Mouse (Mus musculus) neural tube, embryonic 13.5 days (tissue): ENCODE results near the gene Serpina16. TPM values are rescaled to one million over a fixed set of nuclear protein-coding genes. Genes with fewer than 3 reads are reported as not detected.

Source experiments
- ATAC-seq: fragments of 200-750 bp; cut with Nextera tagmentation; 2 replicates; pipeline ENCODE4 v1.8.0; 2017; ENCODE audit warnings: low read depth, mild to moderate bottlenecking, moderate TSS enrichment, moderate library complexity
- H3K27ac ChIP-seq: fragments of 300-500 bp; sonication (generic); replicated peaks from 2 replicates; pipeline ENCODE4 v1.5.1; 2015; ENCODE audit warnings: moderate library complexity, mild to moderate bottlenecking, inconsistent platforms
- H3K27me3 ChIP-seq: fragments of 300-500 bp; sonication (generic); 2 replicates; pipeline ENCODE4 v1.6.1; 2015; ENCODE audit warnings: mild to moderate bottlenecking, inconsistent platforms
- H3K36me3 ChIP-seq: fragments of 300-500 bp; sonication (generic); 2 replicates; pipeline ENCODE4 v1.6.1; 2015; ENCODE audit warnings: mild to moderate bottlenecking, inconsistent platforms
- H3K4me1 ChIP-seq: fragments of 300-500 bp; sonication (generic); replicated peaks from 2 replicates; pipeline ENCODE4 v1.6.1; 2015; ENCODE audit warnings: inconsistent platforms
- H3K4me2 ChIP-seq: fragments of 300-500 bp; sonication (generic); 2 replicates; pipeline ENCODE4 v1.6.1; 2015; ENCODE audit warnings: inconsistent platforms, mild to moderate bottlenecking, moderate library complexity
- H3K4me3 ChIP-seq: fragments of 300-500 bp; sonication (generic); 2 replicates; pipeline ENCODE4 v1.5.1; 2015; ENCODE audit warnings: mild to moderate bottlenecking, inconsistent platforms
- H3K9ac ChIP-seq: fragments of 300-500 bp; sonication (generic); 2 replicates; pipeline ENCODE4 v1.6.1; 2015; ENCODE audit warnings: moderate library complexity, mild to moderate bottlenecking, inconsistent platforms
- H3K9me3 ChIP-seq: fragments of 300-500 bp; sonication (generic); 2 replicates; pipeline ENCODE4 v1.6.1; 2016; ENCODE audit warnings: inconsistent platforms
- WGBS: fragments of 180-500 bp; shearing (Covaris S2); methylation state at CpG from one replicate; pipeline ENCODE4 v1.1.7; 2015; 5-methylcytosine and 5-hydroxymethylcytosine counted together
- polyA plus RNA-seq: library from polyadenylated mRNA; unstranded; fragments of >200 nt; fragmentation: Nextera tagmentation; extraction: Ambion mirVana; gene quantifications from 2 replicates; pipeline ENCODE4 v1.2.1, GENCODE M21; 2015

The Serpina16 gene
- not detected in 2 replicates for polyA plus RNA-seq

DNA sequence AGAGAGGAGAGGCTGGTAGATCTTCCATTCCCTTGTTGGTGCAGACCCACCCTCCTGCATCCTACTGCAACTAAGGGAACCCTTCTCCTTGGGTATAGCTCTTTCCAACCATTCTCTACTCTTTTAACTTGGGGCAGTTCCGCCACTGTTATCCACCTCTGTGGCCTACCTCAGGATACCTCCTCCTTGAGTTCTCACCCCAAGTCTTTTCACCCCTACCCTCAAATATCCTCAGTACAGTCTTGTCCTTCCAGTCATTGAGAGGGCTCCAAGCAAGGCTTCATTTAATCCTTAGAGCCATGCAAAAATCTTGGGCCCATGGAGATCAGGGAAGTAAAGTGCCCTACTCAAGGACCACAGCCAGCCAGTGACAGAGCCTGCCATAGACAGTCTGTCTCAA lies at the start of gene Serpina16:
Gene Serpina16 (minus strand): TSS at position 101 of the 400 bp plus-strand sequence.
- H3K4me3 ChIP-seq: no peak within 1 kb of the TSS
- no peaks in the 10 kb centered on the region for H3K36me3 ChIP-seq
- WGBS: 79% methylated on average over 1 of the region's 1 CpGs
- no peak within 1 kb of the TSS for H3K9ac ChIP-seq
- ATAC-seq: no peak
- no peaks in the 10 kb centered on the region for H3K4me1 ChIP-seq
- H3K27me3 ChIP-seq: no peaks in the 10 kb centered on the region
- H3K4me2 ChIP-seq: no peak within 1 kb of the TSS
- no peaks in the 10 kb centered on the region for H3K9me3 ChIP-seq
- H3K27ac ChIP-seq: no peak within 1 kb of the TSS

DNA sequence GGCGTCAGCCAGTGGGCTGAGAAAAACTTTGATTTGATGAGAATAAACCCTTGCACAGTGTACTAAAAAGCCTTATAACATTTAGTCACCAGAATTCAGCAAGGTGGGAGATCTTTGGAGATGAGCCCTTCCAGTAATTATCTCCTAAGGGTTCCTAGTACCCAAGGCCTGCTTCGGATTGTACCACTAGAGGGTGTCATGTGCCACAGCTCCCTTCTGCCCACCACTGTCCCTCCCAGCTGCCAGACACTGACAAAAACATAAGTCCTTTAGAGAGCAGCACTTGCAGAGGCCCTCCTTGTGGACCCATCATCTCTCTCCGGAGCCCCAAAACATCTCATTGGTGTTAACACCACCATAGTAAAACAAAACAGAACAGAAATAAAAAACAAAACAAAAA lies 35.6 kb upstream of the Serpina16 start:
- no peaks in the 10 kb centered on the region for H3K9me3 ChIP-seq
- no peak overlapping the region for H3K4me2 ChIP-seq
- H3K4me1 ChIP-seq: no peaks in the 10 kb centered on the region
- no peak for ATAC-seq
- H3K27me3 ChIP-seq: no peaks in the 10 kb centered on the region
- 82% methylated on average over 3 of the region's 3 CpGs for WGBS
- H3K9ac ChIP-seq: no peak overlapping the region
- no peaks in the 10 kb centered on the region for H3K36me3 ChIP-seq
- H3K27ac ChIP-seq: no peak overlapping the region
- H3K4me3 ChIP-seq: no peak overlapping the region

DNA sequence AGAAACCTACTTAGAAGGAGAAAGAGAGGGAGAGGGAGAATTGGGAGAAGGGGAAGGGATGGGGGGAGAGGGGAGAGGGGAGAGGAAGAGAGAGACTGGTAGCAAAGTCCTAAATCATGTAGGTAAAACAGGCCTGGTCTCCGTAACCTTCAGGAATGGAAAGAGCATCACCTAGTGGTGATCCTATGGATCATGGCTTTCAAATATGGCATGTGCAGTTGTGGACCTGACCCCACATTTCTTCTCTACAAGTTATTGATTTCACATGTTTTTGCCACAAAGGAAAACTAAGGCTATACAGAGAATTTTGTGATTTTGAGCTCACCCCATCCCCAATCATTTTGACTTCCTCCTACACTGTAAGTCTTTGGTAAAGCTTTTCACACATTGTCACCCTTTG lies 34.5 kb upstream of the Serpina16 start:
- no peak overlapping the region for H3K4me2 ChIP-seq
- 60% methylated on average over 1 of the region's 1 CpGs for WGBS
- ATAC-seq: no peak

DNA sequence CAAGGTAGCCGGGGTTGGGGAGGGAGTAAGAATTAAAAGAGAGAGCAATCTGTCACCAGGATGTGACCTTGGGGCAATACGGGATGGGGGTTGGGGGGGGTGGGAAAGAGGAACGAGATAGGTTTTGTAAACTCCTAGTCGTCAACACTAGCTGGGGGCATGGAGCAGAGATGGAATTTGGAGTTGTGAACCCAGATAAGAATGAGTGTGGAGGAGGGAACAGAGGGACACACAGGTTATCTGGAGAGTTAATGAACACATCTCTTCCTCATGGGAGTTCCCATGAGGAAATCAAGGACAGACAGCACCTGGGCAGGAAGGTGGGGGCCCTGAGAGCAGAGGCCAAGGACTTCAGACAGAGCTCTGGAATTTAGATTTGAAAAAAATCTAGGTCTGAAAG lies 30.2 kb upstream of the Serpina16 start:
- H3K4me3 ChIP-seq: no peak overlapping the region
- H3K36me3 ChIP-seq: no peaks in the 10 kb centered on the region
- H3K27me3 ChIP-seq: no peaks in the 10 kb centered on the region
- no peaks in the 10 kb centered on the region for H3K4me1 ChIP-seq
- H3K9me3 ChIP-seq: no peaks in the 10 kb centered on the region
- no peak for ATAC-seq
- H3K27ac ChIP-seq: no peak overlapping the region
- no peak overlapping the region for H3K9ac ChIP-seq
- 85% methylated on average over 4 of the region's 4 CpGs for WGBS
- H3K4me2 ChIP-seq: no peak overlapping the region

More for the DNA sequence above, 34.5 kb upstream of the Serpina16 start:
- Histone ChIP-seq H3K36me3 (no peaks in the 10 kb centered on the region), H3K9ac (no peak overlapping the region), H3K27ac (no peak overlapping the region), H3K27me3 (no peaks in the 10 kb centered on the region), H3K9me3 (no peaks in the 10 kb centered on the region), H3K4me1 (no peaks in the 10 kb centered on the region), H3K4me3 (no peak overlapping the region)

DNA sequence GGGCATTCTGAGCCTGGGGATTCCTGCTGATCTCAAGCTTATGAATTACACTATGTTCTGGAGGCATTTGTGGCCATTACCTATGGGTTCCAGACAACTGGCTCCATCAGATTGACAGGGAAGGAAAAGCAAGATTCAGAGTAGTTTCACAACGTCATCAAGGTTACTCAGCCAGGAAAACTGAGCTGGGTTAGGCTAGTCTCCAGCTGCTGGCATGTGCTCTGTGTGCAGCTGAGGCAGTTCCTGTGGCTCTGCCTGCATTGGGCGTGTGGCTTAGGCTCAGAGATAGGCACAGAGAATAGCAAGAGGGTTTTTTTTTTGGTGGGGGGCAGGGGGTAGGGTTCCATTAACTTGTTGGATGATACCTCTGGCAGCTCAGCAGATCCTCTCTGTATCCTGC lies 29.6 kb upstream of the Serpina16 start:
- WGBS: 68% methylated on average over 2 of the region's 2 CpGs
- no peak overlapping the region for H3K9ac ChIP-seq

DNA sequence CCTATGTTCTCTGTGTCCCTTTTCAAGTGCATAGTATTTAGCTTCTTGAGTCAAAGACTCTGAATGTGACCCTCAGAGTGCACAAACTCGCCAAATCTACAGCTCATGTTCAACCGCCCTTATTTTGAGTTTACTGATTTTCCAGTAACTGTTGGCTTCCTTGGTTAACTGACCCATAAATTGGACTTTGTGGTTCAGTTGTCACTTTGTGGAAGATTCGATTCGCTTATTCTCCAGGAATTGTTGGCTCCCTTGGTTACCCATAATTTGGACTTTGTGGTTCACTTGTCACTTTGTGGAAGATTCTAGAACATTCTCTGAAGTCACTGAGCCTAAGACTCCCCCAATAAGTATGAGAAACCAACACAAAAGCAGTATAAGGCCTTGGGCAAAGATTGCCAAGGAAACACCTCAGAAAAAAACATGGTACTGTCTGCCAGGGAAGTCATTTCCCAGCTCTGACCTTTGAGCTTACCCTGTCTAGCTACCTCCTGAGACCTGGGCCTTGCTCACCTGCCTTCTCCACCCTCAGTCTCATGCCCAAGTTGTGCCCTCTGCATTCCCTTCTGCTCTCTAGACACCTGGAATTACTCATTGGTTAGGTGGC lies 24.3 kb upstream of the Serpina16 start:
- Histone ChIP-seq H3K27me3 (no peaks in the 10 kb centered on the region), H3K36me3 (no peaks in the 10 kb centered on the region), H3K4me1 (no peaks in the 10 kb centered on the region), H3K9ac (no peak overlapping the region), H3K4me2 (no peak overlapping the region), H3K9me3 (no peaks in the 10 kb centered on the region), H3K27ac (no peak overlapping the region), H3K4me3 (no peak overlapping the region)
- ATAC-seq: no peak
- 84% methylated on average over 4 of the region's 4 CpGs for WGBS

More for the DNA sequence above, 29.6 kb upstream of the Serpina16 start:
- H3K4me1 ChIP-seq: no peaks in the 10 kb centered on the region
- no peak overlapping the region for H3K27ac ChIP-seq
- H3K36me3 ChIP-seq: no peaks in the 10 kb centered on the region
- no peak overlapping the region for H3K4me3 ChIP-seq
- H3K4me2 ChIP-seq: no peak overlapping the region
- H3K27me3 ChIP-seq: no peaks in the 10 kb centered on the region
- H3K9me3 ChIP-seq: no peaks in the 10 kb centered on the region
- ATAC-seq: no peak

GRCm38 (mm10) chr12:103695429-103695828 lies 19.5 kb upstream of the Serpina16 start, which contains the start of gene Serpina1f:
Gene Serpina1f (minus strand): TSS chr12:103695529.
- Histone ChIP-seq H3K4me2 (no peak within 1 kb of the TSS), H3K36me3 (no peaks in the 10 kb centered on the region), H3K9me3 (no peaks in the 10 kb centered on the region), H3K27me3 (no peaks in the 10 kb centered on the region), H3K4me1 (no peaks in the 10 kb centered on the region), H3K4me3 (no peak within 1 kb of the TSS), H3K9ac (no peak within 1 kb of the TSS), H3K27ac (no peak within 1 kb of the TSS)
- no peak for ATAC-seq
- WGBS: 88% methylated on average over 8 of the region's 8 CpGs

GRCm38 (mm10) chr12:103688221-103688814 lies 12.4 kb upstream of the Serpina16 start:
- Histone ChIP-seq H3K9me3 (no peaks in the 10 kb centered on the region), H3K27ac (no peak overlapping the region), H3K4me3 (no peak overlapping the region), H3K4me2 (no peak overlapping the region), H3K9ac (no peak overlapping the region), H3K36me3 (no peaks in the 10 kb centered on the region), H3K4me1 (no peaks in the 10 kb centered on the region), H3K27me3 (no peaks in the 10 kb centered on the region)
- WGBS: 29% methylated on average over 3 of the region's 3 CpGs
- no peak for ATAC-seq

DNA sequence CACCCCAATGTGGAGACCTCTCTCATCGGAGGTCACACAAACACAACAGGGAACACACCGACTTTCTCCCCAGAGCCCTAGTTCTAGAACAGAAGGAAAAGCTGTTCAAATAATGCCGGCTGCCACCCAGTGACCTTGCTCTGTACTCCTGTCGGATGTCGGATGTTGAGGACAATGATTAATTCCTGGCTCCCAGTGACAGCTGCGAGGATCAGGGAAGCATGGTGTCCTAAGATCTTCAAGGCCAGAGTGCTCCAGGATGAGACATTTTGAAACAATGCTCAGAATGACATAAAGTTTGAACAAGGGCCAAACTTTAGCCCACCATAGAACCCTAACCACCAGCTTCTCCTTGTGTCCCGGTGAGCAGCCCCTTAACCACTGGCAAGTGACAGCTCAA lies 11.1 kb upstream of the Serpina16 start:
- no peak overlapping the region for H3K4me2 ChIP-seq
- no peaks in the 10 kb centered on the region for H3K9me3 ChIP-seq
- H3K27me3 ChIP-seq: no peaks in the 10 kb centered on the region
- no peaks in the 10 kb centered on the region for H3K4me1 ChIP-seq
- no peak for ATAC-seq
- no peaks in the 10 kb centered on the region for H3K36me3 ChIP-seq
- no peak overlapping the region for H3K9ac ChIP-seq
- no peak overlapping the region for H3K4me3 ChIP-seq
- WGBS: 66% methylated on average over 7 of the region's 7 CpGs
- no peak overlapping the region for H3K27ac ChIP-seq

- Histone ChIP-seq H3K4me3 (no peak overlapping the region), H3K27me3 (no peaks in the 10 kb centered on the region), H3K9me3 (no peaks in the 10 kb centered on the region), H3K9ac (no peak overlapping the region), H3K36me3 (no peaks in the 10 kb centered on the region), H3K4me2 (no peak overlapping the region), H3K4me1 (no peaks in the 10 kb centered on the region), H3K27ac (no peak overlapping the region)
- WGBS: 79% methylated on average over 3 of the region's 3 CpGs
- ATAC-seq: no peak
These were observed 10.1 kb upstream of the Serpina16 start for GRCm38 (mm10) chr12:103686050-103686449.

- no peak for ATAC-seq
- H3K9ac ChIP-seq: no peak overlapping the region
These were observed 9.4 kb upstream of the Serpina16 start for GRCm38 (mm10) chr12:103685386-103685785.

DNA sequence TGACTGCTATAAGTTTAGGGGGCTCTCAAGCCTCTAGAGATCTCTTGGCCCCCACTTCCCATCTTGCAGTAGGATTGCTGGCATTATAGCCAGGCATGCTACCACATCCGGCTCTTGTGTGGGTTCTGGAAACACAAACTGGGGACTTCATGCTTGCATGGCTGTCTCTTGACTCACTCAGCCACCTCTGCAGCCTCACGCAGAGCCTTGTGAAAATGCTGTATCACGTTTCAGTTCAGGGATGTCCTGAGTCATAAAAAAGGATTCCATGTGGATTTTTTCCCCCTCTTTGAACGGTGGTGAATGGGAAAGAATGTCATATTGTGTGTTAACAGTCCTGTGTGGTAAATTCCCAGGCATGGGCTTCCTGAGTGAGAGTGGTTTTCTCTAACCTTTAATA lies 7.8 kb upstream of the Serpina16 start:
- 63% methylated on average over 4 of the region's 4 CpGs for WGBS

More at GRCm38 (mm10) chr12:103685386-103685785, 9.4 kb upstream of the Serpina16 start:
- Histone ChIP-seq H3K27me3 (no peaks in the 10 kb centered on the region), H3K27ac (no peak overlapping the region), H3K4me1 (no peaks in the 10 kb centered on the region), H3K36me3 (no peaks in the 10 kb centered on the region), H3K4me3 (no peak overlapping the region), H3K4me2 (no peak overlapping the region), H3K9me3 (no peaks in the 10 kb centered on the region)
- 86% methylated on average over 3 of the region's 3 CpGs for WGBS

GRCm38 (mm10) chr12:103681739-103682138 lies 5.8 kb upstream of the Serpina16 start:
- Histone ChIP-seq H3K9ac (no peak overlapping the region), H3K4me1 (no peaks in the 10 kb centered on the region), H3K4me2 (no peak overlapping the region), H3K9me3 (no peaks in the 10 kb centered on the region), H3K36me3 (no peaks in the 10 kb centered on the region), H3K4me3 (no peak overlapping the region), H3K27ac (no peak overlapping the region), H3K27me3 (no peaks in the 10 kb centered on the region)
- no peak for ATAC-seq
- 69% methylated on average over 2 of the region's 2 CpGs for WGBS

More for the DNA sequence above, 7.8 kb upstream of the Serpina16 start:
- no peaks in the 10 kb centered on the region for H3K27me3 ChIP-seq
- no peaks in the 10 kb centered on the region for H3K36me3 ChIP-seq
- no peaks in the 10 kb centered on the region for H3K9me3 ChIP-seq
- ATAC-seq: no peak
- H3K27ac ChIP-seq: no peak overlapping the region
- no peak overlapping the region for H3K4me3 ChIP-seq
- no peak overlapping the region for H3K4me2 ChIP-seq
- no peak overlapping the region for H3K9ac ChIP-seq
- H3K4me1 ChIP-seq: no peaks in the 10 kb centered on the region
